Mouse (Mus musculus): ENCODE measurements around the gene Vmn1r175. TPM values are rescaled to one million over a fixed set of nuclear protein-coding genes. Genes with fewer than 3 reads are reported as not detected.
"Not testable (repeated sequence)": the region's sequence is repeated elsewhere in the genome, so short reads cannot be mapped to it uniquely, and the experiment has no call there.

Vmn1r175 gene
- total RNA-seq (2021): not detected
- long read RNA-seq, experiment 1: 0 reads
- long read RNA-seq, experiment 2: 0 reads

GRCm38 (mm10) chr7:23810543-23810942 lies at the start of gene Vmn1r175:
Gene Vmn1r175, minus strand, starts transcription at chr7:23810643.
- DNase-seq (ENCODE audit: low spot score): not testable (repeated sequence)

- DNase-seq (ENCODE audit: low spot score): not testable (repeated sequence)
These were observed 26.8 kb upstream of the Vmn1r175 start, which contains the start of gene Vmn1r176 for GRCm38 (mm10) chr7:23837272-23837671. Gene Vmn1r176, minus strand, starts transcription at chr7:23837372.

- DNase-seq (ENCODE audit: low spot score): no peak
These were observed 25.9 kb downstream of the Vmn1r175 start for GRCm38 (mm10) chr7:23784526-23784925.

Other genes starting within 250 kb of the Vmn1r175 start
- not detected for gene Vmn1r169, start 235.1 kb downstream of the Vmn1r175 start, total RNA-seq (2021)
- gene Vmn1r170, start 204.5 kb downstream of the Vmn1r175 start, total RNA-seq (2021): not detected
- not detected for gene Vmn1r171, start 179.9 kb downstream of the Vmn1r175 start, total RNA-seq (2021)
- gene Vmn1r172, start 152.3 kb downstream of the Vmn1r175 start, total RNA-seq (2021): not detected
- not detected for gene Vmn1r173, start 109.9 kb downstream of the Vmn1r175 start, total RNA-seq (2021)
- not detected for gene Vmn1r174, start 58.4 kb downstream of the Vmn1r175 start, total RNA-seq (2021)
- gene Vmn1r176, start 26.7 kb upstream of the Vmn1r175 start, total RNA-seq (2021): not detected
- gene Vmn1r177, start 55.8 kb upstream of the Vmn1r175 start, total RNA-seq (2021): not detected
- gene Vmn1r178, start 81.4 kb upstream of the Vmn1r175 start, total RNA-seq (2021): not detected
- gene Vmn1r179, start 116.3 kb upstream of the Vmn1r175 start, total RNA-seq (2021): not detected
- gene Vmn1r180, start 140.0 kb upstream of the Vmn1r175 start, total RNA-seq (2021): not detected
- gene Vmn1r181, start 164.0 kb upstream of the Vmn1r175 start, total RNA-seq (2021): not detected
- gene V1rd19, start 191.0 kb upstream of the Vmn1r175 start, total RNA-seq (2021): not detected
- not detected for gene Vmn1r183, start 242.6 kb upstream of the Vmn1r175 start, total RNA-seq (2021)

All from gastrocnemius, adult 18-20 months (tissue).